Mouse (Mus musculus) myocyte (in vitro differentiated cells): ENCODE results near the gene Psenen. TPM values are rescaled to one million over a fixed set of nuclear protein-coding genes. Genes with fewer than 3 reads are reported as not detected.

Experiments
- H3K27me3 ChIP-seq: one replicate; pipeline ENCODE4 v1.6.1; 2011; ENCODE audit not compliant: control insufficient read depth, insufficient read depth, insufficient read length
- H3K36me3 ChIP-seq: one replicate; pipeline ENCODE4 v1.6.1; 2011; ENCODE audit not compliant: control insufficient read depth, insufficient read depth
- H3K4me2 ChIP-seq: one replicate; pipeline ENCODE4 v1.6.1; 2011; ENCODE audit warnings: low read depth, control low read depth
- H3K4me3 ChIP-seq: one replicate; pipeline ENCODE4 v1.5.1; 2011; ENCODE audit warnings: mild to moderate bottlenecking, control low read depth, moderate library complexity
- H3K79me2 ChIP-seq: one replicate; pipeline ENCODE4 v1.6.1; 2011; ENCODE audit not compliant: control insufficient read depth, insufficient read depth
- H3ac ChIP-seq: one replicate; pipeline ENCODE4 v1.6.1; 2011; ENCODE audit not compliant: control insufficient read depth, insufficient read length
- CEBPB ChIP-seq: IDR thresholded peaks from 2 replicates; pipeline ENCODE4 v1.6.1; 2011; ENCODE audit warnings: mild to moderate bottlenecking, moderate library complexity; ENCODE audit not compliant: poor library complexity, insufficient read depth, severe bottlenecking
- E2F4 ChIP-seq: IDR thresholded peaks from one replicate; pipeline ENCODE4 v1.6.1; 2011; ENCODE audit warnings: mild to moderate bottlenecking, control low read depth, moderate library complexity; ENCODE audit not compliant: insufficient read depth
- MAX ChIP-seq: IDR thresholded peaks from one replicate; pipeline ENCODE4 v1.6.1; 2011; ENCODE audit warnings: low read depth, mild to moderate bottlenecking, control low read depth
- MYOD1 ChIP-seq, 3 experiments: IDR thresholded peaks; one replicate each; pipeline ENCODE4 v1.6.1; 2011; ENCODE audit warnings: control low read depth in 2 of 3, low read depth in 2 of 3, mild to moderate bottlenecking in 2 of 3, moderate library complexity in 1 of 3; ENCODE audit not compliant: insufficient read length in 2 of 3, control insufficient read depth in 1 of 3
- MYOG ChIP-seq, 3 experiments: IDR thresholded peaks; one replicate each; pipeline ENCODE4 v1.6.1; 2011; ENCODE audit warnings: control low read depth in 2 of 3, low read depth in 2 of 3, mild to moderate bottlenecking in 2 of 3; ENCODE audit not compliant: insufficient read length in 2 of 3, control insufficient read depth in 1 of 3, insufficient read depth in 1 of 3
- POLR2A ChIP-seq: IDR thresholded peaks from one replicate; pipeline ENCODE4 v1.6.1; 2011; ENCODE audit warnings: low read depth, mild to moderate bottlenecking, control low read depth, moderate library complexity; ENCODE audit not compliant: insufficient read length
- POLR2AphosphoS2 ChIP-seq: IDR thresholded peaks from one replicate; pipeline ENCODE4 v1.6.1; 2011; ENCODE audit warnings: low read depth, control low read depth; ENCODE audit not compliant: insufficient read length
- REST ChIP-seq: IDR thresholded peaks from one replicate; pipeline ENCODE4 v1.6.1; 2011; ENCODE audit warnings: mild to moderate bottlenecking, control low read depth, moderate library complexity; ENCODE audit not compliant: insufficient read depth, insufficient read length
- SRF ChIP-seq: IDR thresholded peaks from one replicate; pipeline ENCODE4 v1.6.1; 2011; ENCODE audit warnings: low read depth; ENCODE audit not compliant: control insufficient read depth, insufficient read length
- TCF12 ChIP-seq: IDR thresholded peaks from one replicate; pipeline ENCODE4 v1.6.1; 2011; ENCODE audit warnings: mild to moderate bottlenecking, control low read depth; ENCODE audit not compliant: poor library complexity, insufficient read depth, severe bottlenecking
- TCF3 ChIP-seq: IDR thresholded peaks from one replicate; pipeline ENCODE4 v1.6.1; 2011; ENCODE audit warnings: low read depth, control low read depth; ENCODE audit not compliant: insufficient read length
- USF1 ChIP-seq: IDR thresholded peaks from one replicate; pipeline ENCODE4 v1.6.1; 2011; ENCODE audit warnings: low read depth, mild to moderate bottlenecking, control low read depth, moderate library complexity
- polyA plus RNA-seq: library from polyadenylated mRNA; unstranded; fragments of >200 nt; fragmentation: generic; extraction: Trizol; gene quantifications from one replicate; pipeline ENCODE4 v1.2.1, GENCODE M21; 2012; ENCODE audit warnings: missing spikeins

The Psenen gene
- polyA plus RNA-seq, 1 experiment: 169 TPM

DNA sequence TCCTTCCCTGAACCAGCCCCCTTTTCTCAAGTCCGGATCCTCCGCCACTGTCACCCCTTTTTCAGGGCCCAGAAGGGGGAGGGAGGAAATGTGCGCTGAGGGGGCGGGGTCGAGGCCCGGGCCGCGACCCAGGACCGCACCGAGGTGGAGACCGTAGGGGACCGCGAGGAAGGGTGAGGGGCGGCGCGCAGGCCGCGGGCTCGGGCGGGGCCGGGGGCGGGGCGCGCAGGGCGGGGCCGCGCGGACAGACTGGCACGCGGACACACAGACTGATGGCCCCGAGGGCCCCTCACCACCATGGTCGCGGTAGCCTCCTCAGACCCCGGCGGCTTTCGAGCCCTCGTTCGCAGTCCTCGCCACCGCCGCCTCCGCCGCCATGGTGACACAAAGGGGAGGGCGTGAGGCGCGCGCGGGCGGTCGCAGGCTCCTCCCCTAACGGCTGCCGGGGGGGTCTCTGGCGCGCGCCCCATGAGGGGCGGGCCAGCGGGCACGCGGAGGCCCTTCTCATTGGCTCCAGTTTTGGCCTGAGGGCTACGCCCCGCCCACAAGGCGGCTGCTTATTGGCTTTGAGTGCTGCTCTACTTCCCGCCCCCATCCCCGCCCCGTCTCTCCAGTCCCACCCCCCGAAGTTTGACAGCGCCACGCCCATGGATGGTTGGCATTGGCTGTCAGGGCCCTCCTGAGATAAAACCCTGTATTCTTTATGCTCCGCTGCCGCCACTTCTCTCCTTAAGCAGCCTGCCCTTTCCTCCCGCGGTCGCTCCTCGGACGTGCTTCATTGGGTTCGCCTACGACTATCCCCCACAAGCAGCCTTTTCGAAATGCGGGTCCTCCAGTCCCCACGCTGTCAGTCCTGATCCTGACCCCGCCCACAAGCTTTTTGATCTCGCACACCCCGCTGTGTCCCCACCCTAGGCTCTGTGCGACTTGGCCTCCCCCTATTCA, 28.5 kb downstream of the Psenen start, which contains the start of gene Arhgap33:
TSS of gene Arhgap33 (minus strand) at position 428 of the 945 bp plus-strand sequence.
- peak; percentile 37 for TF ChIP-seq SRF
- TF ChIP-seq POLR2AphosphoS2: peak; percentile 38
- TF ChIP-seq E2F4: no peak
- TF ChIP-seq POLR2A: peak; percentile 49
- H3K79me2 ChIP-seq: no peaks in the 10 kb centered on the region
- peak within 1 kb of the TSS; percentile 91 for H3K4me2 ChIP-seq
- H3K4me3 ChIP-seq: peak within 1 kb of the TSS; percentile 38
- H3ac ChIP-seq: peak within 1 kb of the TSS; percentile 58
- peaks cover 3% of the 10 kb centered on the region for H3K36me3 ChIP-seq
- no peaks in the 10 kb centered on the region for H3K27me3 ChIP-seq

- Histone ChIP-seq H3K27me3 (no peaks in the 10 kb centered on the region), H3K36me3 (peaks cover 9% of the 10 kb centered on the region), H3K79me2 (no peaks in the 10 kb centered on the region), H3ac (peak overlapping the region; percentile 58), H3K4me3 (peak overlapping the region; percentile 38), H3K4me2 (peak overlapping the region; percentile 69)
- TF ChIP-seq E2F4 (no peak), MYOD1 (IDR thresholded peaks at IDR 0.05; ENCODE audit: control insufficient read depth in 1 of 3, insufficient read length in 2 of 3, low read depth in 2 of 3) (no peak), USF1 (no peak), TCF3 (no peak)
Measured at GRCm38 (mm10) chr7:30533941-30534632, 29.3 kb downstream of the Psenen start.

DNA sequence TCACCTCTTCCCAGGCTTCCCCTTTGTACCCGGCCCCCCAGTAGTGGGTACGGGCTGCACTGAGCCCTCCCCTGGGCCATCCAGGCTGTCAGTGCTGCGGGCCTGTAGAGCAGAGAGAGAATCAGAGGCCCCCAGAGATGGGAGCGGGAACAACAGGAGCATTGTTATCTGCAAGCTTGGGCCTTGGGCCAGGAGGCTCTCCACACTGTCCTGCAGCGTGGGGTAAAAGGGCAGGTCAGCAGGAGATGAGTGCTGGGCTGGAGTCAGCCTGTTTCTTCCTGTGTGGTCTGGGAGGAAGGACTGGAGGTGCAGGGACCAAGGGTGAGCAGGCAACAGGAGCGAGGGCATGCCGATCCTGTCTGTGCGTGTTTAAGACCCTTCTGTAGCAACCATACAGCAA, 30.5 kb downstream of the Psenen start:
- H3K27me3 ChIP-seq: no peaks in the 10 kb centered on the region
- no peak overlapping the region for H3K4me2 ChIP-seq
- H3K4me3 ChIP-seq: no peak overlapping the region
- no peak for TF ChIP-seq E2F4
- TF ChIP-seq CEBPB: no peak
- TF ChIP-seq USF1: no peak
- TF ChIP-seq MAX: no peak
- TF ChIP-seq MYOG (IDR thresholded peaks at IDR 0.05; ENCODE audit: control insufficient read depth in 1 of 3, insufficient read depth in 1 of 3, insufficient read length in 2 of 3, low read depth in 2 of 3): no peak
- no peak for TF ChIP-seq REST
- no peak for TF ChIP-seq TCF3
- TF ChIP-seq POLR2A: no peak
- no peak for TF ChIP-seq TCF12
- TF ChIP-seq POLR2AphosphoS2: no peak
- no peak for TF ChIP-seq SRF
- TF ChIP-seq MYOD1 (IDR thresholded peaks at IDR 0.05; ENCODE audit: control insufficient read depth in 1 of 3, insufficient read length in 2 of 3, low read depth in 2 of 3): no peak
- peaks cover 12% of the 10 kb centered on the region for H3K36me3 ChIP-seq
- no peak overlapping the region for H3ac ChIP-seq
- no peaks in the 10 kb centered on the region for H3K79me2 ChIP-seq

- Histone ChIP-seq H3ac (no peak overlapping the region), H3K4me3 (peak overlapping the region; percentile 36), H3K4me2 (peak overlapping the region; percentile 75), H3K36me3 (peaks cover 12% of the 10 kb centered on the region), H3K27me3 (no peaks in the 10 kb centered on the region), H3K79me2 (no peaks in the 10 kb centered on the region)
- TF ChIP-seq MAX: no peak
- TF ChIP-seq CEBPB: no peak
- TF ChIP-seq E2F4: no peak
- TF ChIP-seq REST: no peak
- TF ChIP-seq POLR2A: peak; percentile 61
- no peak for TF ChIP-seq MYOG (IDR thresholded peaks at IDR 0.05; ENCODE audit: control insufficient read depth in 1 of 3, insufficient read depth in 1 of 3, insufficient read length in 2 of 3, low read depth in 2 of 3)
- TF ChIP-seq TCF3: no peak
- no peak for TF ChIP-seq USF1
- TF ChIP-seq TCF12: no peak
- TF ChIP-seq SRF: no peak
- peak; percentile 71 for TF ChIP-seq POLR2AphosphoS2
- no peak for TF ChIP-seq MYOD1 (IDR thresholded peaks at IDR 0.05; ENCODE audit: control insufficient read depth in 1 of 3, insufficient read length in 2 of 3, low read depth in 2 of 3)
Measured at GRCm38 (mm10) chr7:30531291-30531815, 32.1 kb downstream of the Psenen start.
